Mouse (Mus musculus): Measurements from ENCODE around the gene 5530400C23Rik. TPM values are rescaled to one million over a fixed set of nuclear protein-coding genes. Genes with fewer than 3 reads are reported as not detected.
"Not testable (repeated sequence)": the region's sequence is repeated elsewhere in the genome, so short reads cannot be mapped to it uniquely, and the experiment has no call there.

Gene 5530400C23Rik
- not detected in 2 replicates for polyA plus RNA-seq (2015; fragmentation: Nextera tagmentation; extraction: Ambion mirVana)

- H3K4me2 ChIP-seq; H3K36me3 ChIP-seq (replicated peaks); ATAC-seq (replicated peaks); H3K9ac ChIP-seq; H3K4me3 ChIP-seq; H3K4me1 ChIP-seq; H3K27me3 ChIP-seq (replicated peaks); H3K27ac ChIP-seq; H3K9me3 ChIP-seq: not testable (repeated sequence)
These were observed at the start of gene 5530400C23Rik for GRCm38 (mm10) chr6:133291916-133292315. Gene 5530400C23Rik (plus strand): TSS chr6:133292216.

- Histone ChIP-seq H3K4me3 (no peak overlapping the region), H3K27me3 (replicated peaks) (no peaks in the 10 kb centered on the region), H3K9me3 (no peaks in the 10 kb centered on the region), H3K27ac (no peak overlapping the region), H3K4me1 (no peaks in the 10 kb centered on the region), H3K9ac (no peak overlapping the region), H3K4me2 (no peak overlapping the region), H3K36me3 (replicated peaks) (no peaks in the 10 kb centered on the region)
- WGBS, result 69% methylated on average over 3 of the region's 3 CpGs
- no peak for ATAC-seq (replicated peaks)
These were observed 14.1 kb downstream of the 5530400C23Rik start for GRCm38 (mm10) chr6:133305952-133306715.

GRCm38 (mm10) chr6:133313896-133314295, 21.9 kb downstream of the 5530400C23Rik start:
- H3K4me2 ChIP-seq; H3K36me3 ChIP-seq (replicated peaks); H3K27me3 ChIP-seq (replicated peaks); H3K4me1 ChIP-seq; H3K9ac ChIP-seq; ATAC-seq (replicated peaks); H3K27ac ChIP-seq; H3K9me3 ChIP-seq; H3K4me3 ChIP-seq: not testable (repeated sequence)
- 79% methylated on average over 2 of the region's 2 CpGs for WGBS

- no peak overlapping the region for H3K4me3 ChIP-seq
- no peaks in the 10 kb centered on the region for H3K27me3 ChIP-seq (replicated peaks)
- no peak overlapping the region for H3K4me2 ChIP-seq
- WGBS, result 72% methylated on average over 1 of the region's 1 CpGs
- H3K9ac ChIP-seq, result no peak overlapping the region
- no peaks in the 10 kb centered on the region for H3K4me1 ChIP-seq
- H3K9me3 ChIP-seq, result no peaks in the 10 kb centered on the region
- no peak overlapping the region for H3K27ac ChIP-seq
- ATAC-seq (replicated peaks), result no peak
- no peaks in the 10 kb centered on the region for H3K36me3 ChIP-seq (replicated peaks)
These were observed 46.5 kb downstream of the 5530400C23Rik start for GRCm38 (mm10) chr6:133338535-133338934.

DNA sequence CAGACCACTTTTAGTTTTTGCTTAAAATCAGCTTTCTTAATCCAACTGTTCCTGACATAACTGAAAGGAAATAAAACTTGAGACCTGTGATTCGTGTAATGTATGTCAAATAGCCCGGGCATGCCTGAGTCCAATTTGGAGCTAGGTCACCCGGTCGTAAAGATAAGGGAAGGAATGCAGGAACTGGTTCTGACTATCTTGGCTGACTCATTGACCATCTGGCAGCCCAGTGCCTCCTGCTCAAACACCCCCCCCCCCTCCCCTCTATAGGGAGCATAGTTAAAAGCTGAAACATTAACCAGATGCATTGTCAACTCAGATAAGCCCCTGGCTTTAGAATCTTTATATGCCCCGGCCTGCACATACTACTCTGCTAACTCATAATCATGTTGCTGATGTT, 49.7 kb downstream of the 5530400C23Rik start:
- not testable (repeated sequence) for H3K4me2 ChIP-seq

More for the DNA sequence above, 49.7 kb downstream of the 5530400C23Rik start:
- not testable (repeated sequence) for ATAC-seq (replicated peaks); H3K9me3 ChIP-seq; H3K9ac ChIP-seq; H3K4me3 ChIP-seq; H3K4me1 ChIP-seq; H3K27ac ChIP-seq; H3K27me3 ChIP-seq (replicated peaks); H3K36me3 ChIP-seq (replicated peaks)
- WGBS, result 89% methylated on average over 5 of the region's 5 CpGs

Other genes with a start within 250 kb of the 5530400C23Rik start
- gene Tas2r140, start 236.4 kb upstream of the 5530400C23Rik start, polyA plus RNA-seq (2015; fragmentation: Nextera tagmentation; extraction: Ambion mirVana), result not detected in 2 replicates
- 109 and 123 TPM in 2 replicates for gene Smim10l1, start 187.3 kb upstream of the 5530400C23Rik start, polyA plus RNA-seq (2015; fragmentation: Nextera tagmentation; extraction: Ambion mirVana)